Mouse (Mus musculus) cerebellum, adult 2 months (tissue): ENCODE results near the gene Adss.

Experiments
- CTCF ChIP-seq: fragments of 200-500 bp; IDR thresholded peaks from 2 replicates; pipeline ENCODE4 v1.5.1; 2011; ENCODE audit warnings: low read depth, mild to moderate bottlenecking, control low read depth, low read length, moderate library complexity, borderline replicate concordance; ENCODE audit not compliant: insufficient read depth
- POLR2A ChIP-seq: fragments of 200-500 bp; IDR thresholded peaks from 2 replicates; pipeline ENCODE4 v1.6.1; 2011; ENCODE audit warnings: low read length, control low read depth, borderline replicate concordance; ENCODE audit not compliant: insufficient read depth

GRCm38 (mm10) chr1:177753496-177753895 is 42.8 kb downstream of the Adss start:
- TF ChIP-seq CTCF: no peak
- TF ChIP-seq POLR2A: no peak
